Mouse (Mus musculus) embryonic facial prominence, embryonic 15.5 days (tissue): ENCODE results near the gene Raph1. TPM values are rescaled to one million over a fixed set of nuclear protein-coding genes. Genes with fewer than 3 reads are reported as not detected.

Source experiments
- ATAC-seq: fragments of 200-750 bp; cut with Nextera tagmentation; 2 replicates; pipeline ENCODE4 v1.8.0; 2017; ENCODE audit warnings: low read depth, moderate TSS enrichment; ENCODE audit not compliant: insufficient number of reproducible peaks, low FRiP score, low TSS enrichment
- H3K27ac ChIP-seq: fragments of 300-500 bp; sonication (generic); replicated peaks from 2 replicates; pipeline ENCODE4 v1.5.1; 2015; ENCODE audit warnings: mild to moderate bottlenecking, inconsistent platforms
- H3K27me3 ChIP-seq: fragments of 300-500 bp; sonication (generic); 2 replicates; pipeline ENCODE4 v1.6.1; 2015; ENCODE audit warnings: inconsistent platforms
- H3K36me3 ChIP-seq: fragments of 300-500 bp; sonication (generic); 2 replicates; pipeline ENCODE4 v1.6.1; 2015; ENCODE audit warnings: mild to moderate bottlenecking, inconsistent platforms
- H3K4me1 ChIP-seq: fragments of 300-500 bp; sonication (generic); 2 replicates; pipeline ENCODE4 v1.6.1; 2015; ENCODE audit warnings: inconsistent platforms
- H3K4me2 ChIP-seq: fragments of 300-500 bp; sonication (generic); replicated peaks from 2 replicates; pipeline ENCODE4 v1.6.1; 2015; ENCODE audit warnings: mild to moderate bottlenecking, inconsistent platforms
- H3K4me3 ChIP-seq: fragments of 300-500 bp; sonication (generic); replicated peaks from 2 replicates; pipeline ENCODE4 v1.5.1; 2015; ENCODE audit warnings: mild to moderate bottlenecking, inconsistent platforms
- H3K9ac ChIP-seq: fragments of 300-500 bp; sonication (generic); 2 replicates; pipeline ENCODE4 v1.6.1; 2015; ENCODE audit warnings: inconsistent platforms
- H3K9me3 ChIP-seq: fragments of 300-500 bp; sonication (generic); replicated peaks from 2 replicates; pipeline ENCODE4 v1.6.1; 2016; ENCODE audit warnings: inconsistent platforms
- WGBS: fragments of 180-500 bp; shearing (Covaris S2); methylation state at CpG from one replicate; pipeline ENCODE4 v1.1.7; 2015; 5-methylcytosine and 5-hydroxymethylcytosine counted together
- polyA plus RNA-seq: library from polyadenylated mRNA; unstranded; fragments of >200 nt; fragmentation: Nextera tagmentation; extraction: Ambion mirVana; gene quantifications from 2 replicates; pipeline ENCODE4 v1.2.1, GENCODE M21; 2015

Gene Raph1
- polyA plus RNA-seq, 1 experiment from 2014 or later, result 25.5 TPM

DNA sequence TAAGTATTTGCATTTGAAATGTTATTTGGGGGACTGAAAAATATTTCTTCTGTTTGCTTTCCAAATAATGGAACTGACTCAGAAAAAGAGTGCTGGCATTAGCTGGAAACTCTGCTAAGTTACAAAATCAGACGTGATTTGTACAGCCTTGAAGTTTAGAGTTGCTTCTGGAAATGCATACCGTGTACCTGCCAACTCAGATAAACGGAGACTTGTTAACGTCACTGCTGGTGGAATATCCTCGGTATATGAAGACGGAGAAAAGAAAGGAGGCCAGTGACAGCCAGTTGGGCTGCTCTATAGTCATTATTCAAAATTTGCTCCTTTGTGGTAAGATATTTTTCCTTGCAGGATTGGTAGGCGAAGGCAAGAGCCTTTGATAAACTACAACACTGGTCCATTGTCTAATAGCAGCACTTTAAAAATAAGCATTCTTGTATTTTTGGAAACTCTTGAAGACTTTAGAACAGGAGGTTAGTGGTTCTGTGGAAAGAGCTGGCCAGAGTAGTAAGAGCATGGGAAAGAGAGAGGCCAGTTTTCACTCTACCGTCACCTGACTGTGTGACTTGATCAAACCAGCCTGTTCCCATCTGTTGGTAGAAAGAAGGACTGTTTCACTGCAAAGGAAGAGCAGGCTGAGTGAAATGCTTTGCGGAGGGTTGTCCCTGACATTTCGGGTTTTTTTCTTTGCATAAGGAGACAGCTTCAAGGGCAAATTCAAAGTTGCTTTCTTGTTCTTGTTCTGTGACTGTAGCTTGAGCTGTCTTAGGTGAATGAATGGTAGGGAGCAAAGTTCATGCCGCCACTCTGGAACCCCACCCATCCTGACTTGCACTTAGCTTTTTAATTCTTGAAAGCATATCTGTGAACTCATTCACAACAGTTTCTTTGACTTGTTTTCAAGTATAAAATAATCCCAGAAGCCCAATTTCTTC, 29.7 kb upstream of the Raph1 start:
- no peaks in the 10 kb centered on the region for H3K27me3 ChIP-seq
- no peak overlapping the region for H3K27ac ChIP-seq
- H3K36me3 ChIP-seq, result no peaks in the 10 kb centered on the region
- no peak overlapping the region for H3K4me3 ChIP-seq
- no peak for ATAC-seq
- no peaks in the 10 kb centered on the region for H3K4me1 ChIP-seq
- H3K9me3 ChIP-seq, result no peaks in the 10 kb centered on the region
- no peak overlapping the region for H3K9ac ChIP-seq
- H3K4me2 ChIP-seq, result no peak overlapping the region
- WGBS, result 76% methylated on average over 11 of the region's 11 CpGs

DNA sequence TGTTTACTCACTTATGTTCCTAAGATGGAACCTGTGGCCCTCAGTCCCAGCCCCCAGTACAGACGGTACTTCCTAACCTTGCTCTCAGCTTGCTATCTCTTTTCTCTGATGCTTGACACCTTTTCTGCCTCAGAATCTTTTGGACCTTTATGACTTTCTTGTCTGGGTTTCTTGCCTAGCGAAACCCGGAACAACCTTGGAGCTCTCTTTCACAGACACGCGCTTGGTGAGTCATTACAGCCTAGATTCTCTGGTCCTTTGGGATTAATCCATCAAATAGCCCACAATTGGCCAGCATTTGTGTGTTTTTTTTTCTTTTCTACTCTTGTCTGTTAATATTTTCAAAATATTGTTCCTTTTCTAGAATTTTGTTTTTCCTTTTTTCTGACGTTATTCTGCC, 26.2 kb upstream of the Raph1 start:
- H3K27ac ChIP-seq, result no peak overlapping the region
- ATAC-seq, result no peak
- 90% methylated on average over 6 of the region's 6 CpGs for WGBS
- no peak overlapping the region for H3K9ac ChIP-seq
- H3K4me2 ChIP-seq, result no peak overlapping the region
- H3K4me1 ChIP-seq, result no peaks in the 10 kb centered on the region
- no peaks in the 10 kb centered on the region for H3K27me3 ChIP-seq
- H3K36me3 ChIP-seq, result no peaks in the 10 kb centered on the region
- no peak overlapping the region for H3K4me3 ChIP-seq
- H3K9me3 ChIP-seq, result no peaks in the 10 kb centered on the region

DNA sequence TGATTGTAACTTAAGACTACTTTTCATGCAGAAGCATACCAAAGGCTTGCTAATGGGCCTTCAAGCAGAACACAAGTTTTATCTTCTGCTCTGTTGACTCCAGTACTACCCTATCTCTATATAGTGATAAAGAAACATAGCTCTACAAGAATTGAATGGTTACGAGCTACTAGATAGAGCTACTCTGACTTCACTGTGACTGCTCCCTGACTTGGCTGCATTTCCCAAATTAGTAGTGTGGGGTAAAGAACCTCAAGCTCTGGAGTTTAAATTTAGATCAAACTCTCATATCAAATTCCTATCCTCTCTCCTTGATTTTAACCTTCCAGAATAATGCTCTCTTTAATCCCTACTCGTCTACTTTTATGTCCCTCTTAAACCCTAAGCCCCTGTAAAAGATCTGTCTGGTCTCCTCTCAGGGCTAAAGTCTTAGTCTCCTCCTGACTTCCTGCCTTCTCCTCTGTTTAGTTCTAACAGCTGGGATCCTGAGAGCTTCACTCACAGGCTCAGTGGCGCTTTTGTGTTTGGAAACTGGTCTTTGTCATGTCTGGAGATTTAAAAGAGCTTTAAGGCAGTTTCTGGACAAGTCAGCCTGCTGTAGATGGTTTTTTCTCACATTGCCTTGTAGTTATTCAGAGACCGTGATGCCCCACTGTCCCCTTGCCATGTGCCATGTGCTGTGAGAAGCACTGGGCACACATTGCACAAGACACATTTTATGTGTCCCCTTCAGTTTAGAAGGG, 22.2 kb upstream of the Raph1 start:
- Histone ChIP-seq H3K4me2 (no peak overlapping the region), H3K27me3 (no peaks in the 10 kb centered on the region), H3K4me1 (no peaks in the 10 kb centered on the region), H3K36me3 (no peaks in the 10 kb centered on the region), H3K27ac (no peak overlapping the region), H3K4me3 (no peak overlapping the region), H3K9ac (no peak overlapping the region), H3K9me3 (no peaks in the 10 kb centered on the region)
- 51% methylated on average over 4 of the region's 4 CpGs for WGBS
- ATAC-seq, result no peak

DNA sequence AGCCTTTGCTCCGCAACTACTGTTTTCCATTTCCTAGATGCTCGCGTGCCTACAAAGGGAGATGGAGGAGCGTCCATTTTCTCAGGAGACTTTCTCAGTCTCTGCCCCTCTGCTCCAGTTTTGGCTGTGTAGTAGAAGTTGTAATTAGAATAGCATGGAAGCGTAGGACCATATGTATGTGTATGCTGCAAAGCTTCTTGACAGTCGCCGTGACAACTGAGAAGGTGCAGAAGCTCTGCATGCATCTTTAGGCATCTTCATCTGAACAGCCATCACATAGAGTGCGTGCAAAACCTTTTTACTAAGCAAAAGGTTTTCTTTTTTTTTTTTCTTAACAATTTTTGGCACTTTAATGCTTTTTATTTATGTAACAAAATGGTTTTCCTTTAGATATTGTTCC, 14.1 kb upstream of the Raph1 start:
- ATAC-seq, result no peak
- Histone ChIP-seq H3K9me3 (no peaks in the 10 kb centered on the region), H3K4me3 (no peak overlapping the region), H3K9ac (no peak overlapping the region), H3K36me3 (no peaks in the 10 kb centered on the region), H3K4me2 (no peak overlapping the region), H3K27me3 (no peaks in the 10 kb centered on the region), H3K27ac (no peak overlapping the region), H3K4me1 (no peaks in the 10 kb centered on the region)
- 67% methylated on average over 8 of the region's 8 CpGs for WGBS

DNA sequence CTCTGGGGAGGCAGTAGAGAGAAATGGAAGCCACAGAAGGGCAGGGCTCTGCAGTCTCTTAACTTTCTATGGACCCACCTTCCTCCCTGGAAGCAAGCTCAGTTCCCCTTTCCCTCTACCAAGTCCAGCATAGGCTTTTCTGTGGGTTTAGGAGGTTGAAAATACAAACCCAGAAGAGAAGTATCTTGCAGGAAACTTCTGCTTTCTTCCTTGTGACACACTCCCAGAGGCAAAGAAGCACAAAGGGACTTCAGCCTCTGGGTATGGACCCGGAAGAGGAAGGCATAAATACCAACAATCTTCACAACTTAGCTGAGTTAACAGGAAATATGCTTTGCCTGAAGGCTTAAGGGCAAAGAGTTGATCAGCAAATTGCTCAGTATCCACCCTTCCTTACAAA, 13.0 kb upstream of the Raph1 start:
- Histone ChIP-seq H3K27ac (no peak overlapping the region), H3K9me3 (no peaks in the 10 kb centered on the region), H3K27me3 (no peaks in the 10 kb centered on the region), H3K4me3 (no peak overlapping the region), H3K4me2 (no peak overlapping the region), H3K9ac (no peak overlapping the region), H3K36me3 (no peaks in the 10 kb centered on the region), H3K4me1 (no peaks in the 10 kb centered on the region)
- ATAC-seq, result no peak
- 41% methylated on average over 1 of the region's 1 CpGs for WGBS

DNA sequence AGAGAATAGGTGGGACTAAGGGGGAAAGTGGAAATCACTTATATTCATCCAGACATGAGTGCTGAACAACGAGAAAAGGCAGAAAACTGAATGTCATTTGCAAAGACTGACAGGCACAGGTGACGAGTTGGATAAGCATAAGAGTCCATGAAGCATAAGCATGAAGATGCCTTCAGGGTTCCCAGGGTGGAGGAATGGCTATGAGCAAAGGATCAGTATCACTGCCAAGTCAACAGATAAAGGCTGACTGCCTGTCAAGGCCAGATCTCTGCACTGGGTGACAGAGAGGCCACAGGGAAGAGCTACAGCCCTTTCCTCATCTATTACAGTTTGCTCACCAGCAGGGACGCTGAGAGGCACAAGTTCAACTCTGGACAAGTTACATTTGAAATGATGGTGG, 5.8 kb upstream of the Raph1 start:
- Histone ChIP-seq H3K27ac (no peak overlapping the region), H3K4me2 (no peak overlapping the region), H3K36me3 (no peaks in the 10 kb centered on the region), H3K27me3 (no peaks in the 10 kb centered on the region), H3K9me3 (no peaks in the 10 kb centered on the region), H3K9ac (no peak overlapping the region), H3K4me3 (no peak overlapping the region), H3K4me1 (0 out of 2 replicates have a peak, but pooled peaks cover 6% of the 10 kb centered on the region)
- WGBS, result 56% methylated on average over 3 of the region's 3 CpGs
- ATAC-seq, result no peak

DNA sequence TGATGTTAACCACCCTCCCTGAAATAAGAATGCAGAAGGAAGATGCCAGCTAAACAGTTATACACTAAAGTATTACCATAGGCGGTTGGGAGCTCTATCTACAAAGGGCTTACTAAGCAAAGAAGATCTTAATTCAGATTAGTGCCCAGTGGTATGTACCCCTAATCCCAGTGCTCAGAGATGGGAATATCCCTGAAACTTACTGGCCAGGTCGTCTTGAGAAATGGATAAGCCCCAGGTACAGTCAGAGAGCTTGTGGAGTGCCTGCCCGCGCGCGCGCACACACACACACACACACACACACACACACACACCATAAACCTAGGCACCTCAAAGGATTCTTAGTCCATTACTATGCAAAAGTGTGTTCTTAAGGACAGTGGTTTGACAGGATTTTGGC, 2.8 kb upstream of the Raph1 start:
- no peak overlapping the region for H3K27ac ChIP-seq
- no peaks in the 10 kb centered on the region for H3K9me3 ChIP-seq
- H3K4me3 ChIP-seq, result no peak overlapping the region
- H3K27me3 ChIP-seq, result no peaks in the 10 kb centered on the region
- H3K36me3 ChIP-seq, result no peaks in the 10 kb centered on the region
- ATAC-seq, result no peak
- no peak overlapping the region for H3K4me2 ChIP-seq
- no peak overlapping the region for H3K9ac ChIP-seq
- peaks cover 12% of the 10 kb centered on the region; the same call in 1 of the 2 replicates for H3K4me1 ChIP-seq
- 92% methylated on average over 7 of the region's 7 CpGs for WGBS

DNA sequence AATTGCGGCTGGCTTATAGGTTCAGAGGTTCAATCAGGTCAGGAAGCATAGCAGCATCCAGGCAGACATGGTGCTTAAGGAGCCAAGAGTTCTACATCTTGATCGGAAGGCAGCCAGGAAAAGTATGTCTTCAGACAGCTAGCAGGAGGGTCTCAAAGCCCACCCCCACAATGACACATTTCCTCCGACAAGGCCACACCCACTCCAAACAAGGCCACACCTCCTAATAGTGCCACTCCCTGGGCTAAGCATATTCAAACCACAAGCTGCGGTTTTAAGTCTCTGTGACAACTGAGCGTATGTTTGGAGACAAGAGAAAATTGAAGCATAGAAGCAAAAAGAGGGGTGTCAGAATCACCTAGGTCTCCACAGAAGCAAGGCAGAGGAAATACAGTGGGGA, 2.3 kb upstream of the Raph1 start:
- H3K9ac ChIP-seq, result no peak overlapping the region
- H3K27me3 ChIP-seq, result no peaks in the 10 kb centered on the region
- peaks cover 12% of the 10 kb centered on the region; the same call in 1 of the 2 replicates for H3K4me1 ChIP-seq
- ATAC-seq, result no peak
- WGBS, result 43% methylated on average over 5 of the region's 5 CpGs
- no peak overlapping the region for H3K4me3 ChIP-seq
- H3K9me3 ChIP-seq, result no peaks in the 10 kb centered on the region
- H3K4me2 ChIP-seq, result no peak overlapping the region
- H3K27ac ChIP-seq, result no peak overlapping the region
- no peaks in the 10 kb centered on the region for H3K36me3 ChIP-seq

DNA sequence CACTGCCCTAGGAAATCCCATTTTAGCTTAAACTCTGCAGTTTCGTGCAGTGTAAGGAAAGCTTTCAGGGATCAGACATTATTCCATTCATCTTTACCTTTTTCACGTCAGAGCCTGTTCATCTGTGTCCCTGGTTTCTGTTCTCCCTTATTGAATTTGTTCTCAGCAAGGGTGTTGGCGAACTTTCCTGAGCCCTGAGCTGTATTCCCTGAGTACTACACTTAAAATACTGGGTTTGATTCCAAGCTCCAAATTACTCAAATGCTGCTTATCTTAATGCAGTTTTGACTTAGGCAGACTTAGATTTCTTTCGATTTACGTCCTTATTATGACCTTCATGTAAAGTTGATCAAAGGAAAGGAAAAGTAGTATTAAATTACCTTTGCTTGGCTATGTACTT, 417 bp upstream of the Raph1 start:
- no peak for ATAC-seq
- Histone ChIP-seq H3K36me3 (0 out of 2 replicates have a peak, but pooled peaks cover 1% of the 10 kb centered on the region), H3K27ac (peak overlapping the region; percentile 96), H3K9ac (peak overlapping the region; percentile 98), H3K4me1 (peaks cover 12% of the 10 kb centered on the region; the same call in 1 of the 2 replicates), H3K27me3 (no peaks in the 10 kb centered on the region), H3K4me2 (peak overlapping the region; percentile 72), H3K4me3 (peak overlapping the region; percentile 96), H3K9me3 (no peaks in the 10 kb centered on the region)
- 9% methylated on average over 5 of the region's 5 CpGs for WGBS

DNA sequence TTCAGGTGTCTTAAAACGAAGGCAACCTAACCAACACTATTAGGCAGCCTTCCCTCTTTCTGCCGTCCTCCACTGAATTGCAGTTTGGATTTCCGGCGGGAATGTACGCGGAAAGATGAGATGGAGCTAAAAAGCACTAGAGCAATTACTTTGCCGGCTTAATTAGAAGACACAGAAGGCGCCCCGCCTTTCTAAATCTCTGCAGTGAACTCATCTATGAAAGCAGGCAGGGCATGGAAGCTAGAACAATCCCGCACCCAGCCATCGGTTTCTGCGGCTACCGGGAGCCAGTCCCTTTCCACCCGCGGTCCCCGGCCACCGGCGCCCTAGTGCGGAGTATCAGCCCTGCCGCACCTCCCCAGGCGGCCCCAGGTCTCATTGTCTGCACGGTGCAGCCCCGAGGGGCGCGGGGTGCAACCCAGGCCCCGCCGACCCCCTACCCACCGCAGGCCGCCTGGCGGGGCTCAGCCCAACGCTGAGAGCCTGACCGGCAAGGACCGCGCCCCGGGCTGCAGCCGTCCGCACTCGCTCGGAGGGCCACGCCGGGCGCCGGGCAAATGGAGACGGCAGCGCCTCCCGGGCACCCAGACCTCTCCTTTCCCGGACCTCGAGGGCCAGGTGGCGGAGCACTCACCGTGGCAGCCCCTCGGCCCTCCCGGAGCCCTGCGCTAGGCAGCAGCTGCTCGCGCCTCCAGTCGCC, 823 bp downstream of the Raph1 start:
- H3K4me2 ChIP-seq, result peak overlapping the region; percentile 72
- peaks cover 12% of the 10 kb centered on the region; the same call in 1 of the 2 replicates for H3K4me1 ChIP-seq
- H3K9ac ChIP-seq, result peak overlapping the region; percentile 98
- H3K36me3 ChIP-seq, result peaks cover 11% of the 10 kb centered on the region; the same call in 1 of the 2 replicates
- H3K4me3 ChIP-seq, result peak overlapping the region; percentile 96
- H3K27ac ChIP-seq, result peak overlapping the region; percentile 96
- H3K27me3 ChIP-seq, result no peaks in the 10 kb centered on the region
- H3K9me3 ChIP-seq, result 0 out of 2 replicates have a peak, but pooled peaks cover 5% of the 10 kb centered on the region
- peak; percentile 58 for ATAC-seq
- whole genome bisulfite sequencing, result under 1% methylated on average over 55 of the region's 56 CpGs
